Mouse (Mus musculus) C2C12 (cell line): Measurements from ENCODE around the gene Fut11. TPM values are rescaled to one million over a fixed set of nuclear protein-coding genes. Genes with fewer than 3 reads are reported as not detected.
"Not testable (repeated sequence)": the region's sequence is repeated elsewhere in the genome, so short reads cannot be mapped to it uniquely, and the experiment has no call there.

Experiments
- H3K27me3 ChIP-seq: one replicate; pipeline ENCODE4 v1.6.1; 2011; ENCODE audit not compliant: control insufficient read depth, insufficient read depth, insufficient read length
- H3K36me3 ChIP-seq: one replicate; pipeline ENCODE4 v1.6.1; 2011; ENCODE audit not compliant: control insufficient read depth, insufficient read depth
- H3K4me3 ChIP-seq: one replicate; pipeline ENCODE4 v1.5.1; 2011; ENCODE audit warnings: mild to moderate bottlenecking, control low read depth; ENCODE audit not compliant: poor library complexity, insufficient read depth, severe bottlenecking
- H3K79me2 ChIP-seq: one replicate; pipeline ENCODE4 v1.6.1; 2011; ENCODE audit not compliant: control insufficient read depth, insufficient read depth
- H3K79me3 ChIP-seq: one replicate; pipeline ENCODE4 v1.6.1; 2011; ENCODE audit warnings: low read depth, control low read depth
- H3ac ChIP-seq: one replicate; pipeline ENCODE3; 2011; ENCODE audit warnings: low read depth; ENCODE audit not compliant: control insufficient read depth, insufficient read length
- CEBPB ChIP-seq: IDR thresholded peaks from one replicate; pipeline ENCODE4 v1.6.1; 2011; ENCODE audit warnings: low read depth, mild to moderate bottlenecking, control low read depth, moderate library complexity
- CTCF ChIP-seq: IDR thresholded peaks from one replicate; pipeline ENCODE4 v1.5.1; 2011; ENCODE audit not compliant: control insufficient read depth, insufficient read depth, insufficient read length
- FOSL1 ChIP-seq: IDR thresholded peaks from one replicate; pipeline ENCODE4 v1.8.0; 2011; ENCODE audit warnings: mild to moderate bottlenecking, low read length; ENCODE audit not compliant: poor library complexity, insufficient read depth, severe bottlenecking
- MAX ChIP-seq: IDR thresholded peaks from one replicate; pipeline ENCODE4 v1.6.1; 2011; ENCODE audit warnings: mild to moderate bottlenecking, control low read depth
- MYOD1 ChIP-seq: IDR thresholded peaks from one replicate; pipeline ENCODE4 v1.6.1; 2011; ENCODE audit warnings: low read depth; ENCODE audit not compliant: control insufficient read depth, insufficient read length
- MYOG ChIP-seq: IDR thresholded peaks from one replicate; pipeline ENCODE4 v1.6.1; 2011; ENCODE audit not compliant: control insufficient read depth, insufficient read length; ENCODE audit errors: extremely low read depth
- USF1 ChIP-seq: IDR thresholded peaks from one replicate; pipeline ENCODE4 v1.6.1; 2011; ENCODE audit warnings: low read depth, mild to moderate bottlenecking, control low read depth, moderate library complexity
- polyA plus RNA-seq: library from polyadenylated mRNA; unstranded; fragments of >200 nt; fragmentation: generic; extraction: Trizol; gene quantifications from one replicate; pipeline ENCODE4 v1.2.1, GENCODE M21; 2012; ENCODE audit warnings: missing spikeins

Gene Fut11
- polyA plus RNA-seq, 1 experiment: 6.3 TPM

GRCm38 (mm10) chr14:20702096-20702740 is 7.5 kb downstream of the Fut11 start:
- Histone ChIP-seq H3K4me3 (peak overlapping the region; percentile 84), H3ac (peak overlapping the region; percentile 66), H3K36me3 (peaks cover 28% of the 10 kb centered on the region), H3K79me2 (peaks cover 77% of the 10 kb centered on the region), H3K27me3 (no peaks in the 10 kb centered on the region), H3K79me3 (peaks cover 58% of the 10 kb centered on the region)
- TF ChIP-seq FOSL1 (no peak), USF1 (no peak), MYOG (no peak), CTCF (no peak), CEBPB (no peak), MYOD1 (no peak), MAX (no peak)

GRCm38 (mm10) chr14:20702741-20703381 is 8.1 kb downstream of the Fut11 start, which contains the start of gene Chchd1:
Chchd1 (plus strand) TSS chr14:20703006.
- peaks cover 28% of the 10 kb centered on the region for H3K36me3 ChIP-seq
- H3K79me2 ChIP-seq: peaks cover 75% of the 10 kb centered on the region
- TF ChIP-seq MAX (peak; percentile 37), USF1 (peak; percentile 42), MYOD1 (no peak), MYOG (no peak)
- peak within 1 kb of the TSS; percentile 84 for H3K4me3 ChIP-seq
- H3K27me3 ChIP-seq: no peaks in the 10 kb centered on the region
- H3ac ChIP-seq: peak within 1 kb of the TSS; percentile 84
- H3K79me3 ChIP-seq: peaks cover 58% of the 10 kb centered on the region

- Histone ChIP-seq H3K36me3 (peaks cover 28% of the 10 kb centered on the region), H3K79me2 (peaks cover 75% of the 10 kb centered on the region), H3K4me3 (peak overlapping the region; percentile 84), H3ac (peak overlapping the region; percentile 84), H3K79me3 (peaks cover 58% of the 10 kb centered on the region)
- H3K27me3 ChIP-seq: not testable (repeated sequence)
Measured at GRCm38 (mm10) chr14:20703461-20703860, 8.7 kb downstream of the Fut11 start.

GRCm38 (mm10) chr14:20707201-20708190 is 12.7 kb downstream of the Fut11 start, which contains the start of gene Zswim8:
Zswim8 (plus strand) TSS chr14:20707552.
- H3ac ChIP-seq: peak within 1 kb of the TSS; percentile 89
- H3K36me3 ChIP-seq: peaks cover 35% of the 10 kb centered on the region
- H3K79me2 ChIP-seq: peaks cover 62% of the 10 kb centered on the region
- H3K27me3 ChIP-seq: no peaks in the 10 kb centered on the region
- peak; percentile 52 for TF ChIP-seq USF1
- no peak for TF ChIP-seq MYOG
- TF ChIP-seq MAX: peak; percentile 85
- peaks cover 42% of the 10 kb centered on the region for H3K79me3 ChIP-seq
- peak within 1 kb of the TSS; percentile 89 for H3K4me3 ChIP-seq

GRCm38 (mm10) chr14:20708239-20708638 is 13.5 kb downstream of the Fut11 start:
- TF ChIP-seq MYOD1 (no peak), USF1 (peak; percentile 95)
- H3K27me3 ChIP-seq: no peaks in the 10 kb centered on the region
- peaks cover 43% of the 10 kb centered on the region for H3K36me3 ChIP-seq
- peaks cover 55% of the 10 kb centered on the region for H3K79me2 ChIP-seq
- peaks cover 38% of the 10 kb centered on the region for H3K79me3 ChIP-seq
- peak overlapping the region; percentile 89 for H3K4me3 ChIP-seq
- H3ac ChIP-seq: peak overlapping the region; percentile 89

GRCm38 (mm10) chr14:20713832-20714231 is 19.1 kb downstream of the Fut11 start:
- no peaks in the 10 kb centered on the region for H3K27me3 ChIP-seq
- H3K36me3 ChIP-seq: peaks cover 75% of the 10 kb centered on the region
- no peak overlapping the region for H3ac ChIP-seq
- peaks cover 24% of the 10 kb centered on the region for H3K79me2 ChIP-seq
- peaks cover 18% of the 10 kb centered on the region for H3K79me3 ChIP-seq
- no peak overlapping the region for H3K4me3 ChIP-seq
- no peak for TF ChIP-seq FOSL1
- TF ChIP-seq USF1: no peak
- no peak for TF ChIP-seq MAX
- no peak for TF ChIP-seq MYOG
- no peak for TF ChIP-seq MYOD1
- no peak for TF ChIP-seq CTCF
- TF ChIP-seq CEBPB: no peak
